ENCODE assay signal across 10 mouse cellular contexts in genomic region chr15:101374879-101375278, GRCm38 (mm10). TPM values are rescaled to one million over a fixed set of nuclear protein-coding genes. Genes with fewer than 3 reads are reported as not detected.
A peak's percentile ranks its signal among the peaks of the same experiment; 100 is the strongest.
DNase-seq lines count a peak whose midpoint lies in the region; ATAC-seq and TF ChIP-seq lines count a peak whose summit lies in the region.
"Had no signal": no experiment of that assay in that cellular context is flagged by ENCODE, and none has a peak within 500 bp of the region (broad histone marks: within the 10 kb centered on the region; RNA-seq: fewer than 3 reads in every experiment).

No protein-coding gene starts in this region.

- peak; percentile 51 for DNase-seq in liver
- no peak for DNase-seq in liver, embryonic 11.5 days (ENCODE audit: low spot score)
- peak; percentile 77 for DNase-seq in gastrocnemius, postnatal 25 days
- no peak for DNase-seq in limb, embryonic 10.5 days (ENCODE audit: low spot score)
- no peak for DNase-seq in thymus, adult 2 months
- no peak for DNase-seq in retina, embryonic 14.5 days (ENCODE audit: low spot score)
- DNase-seq in right cerebral cortex, postnatal 14 days = no peak

- TF ChIP-seq POLR2A in myocyte (IDR thresholded peaks at IDR 0.05; ENCODE audit: insufficient read length, low read depth) = no peak
- no peak for TF ChIP-seq POLR2A in thymus, adult 2 months (IDR thresholded peaks at IDR 0.05; ENCODE audit: control insufficient read depth, extremely low read depth, insufficient read depth, low read length, poor library complexity)

- no peaks in the 10 kb centered on the region for H3K27me3 ChIP-seq in liver, embryonic 11.5 days (replicated peaks; ENCODE audit: control insufficient read depth, insufficient read depth, low read length)
- H3K27me3 ChIP-seq in limb, embryonic 10.5 days (ENCODE audit: low read depth, poor library complexity, severe bottlenecking) = peaks cover 14% of the 10 kb centered on the region; the same call in 1 of the 2 replicates
- H3K27me3 ChIP-seq in myocyte (ENCODE audit: control insufficient read depth, insufficient read depth, insufficient read length) = no peaks in the 10 kb centered on the region
- H3K27me3 ChIP-seq in thymus, adult 2 months (ENCODE audit: control insufficient read depth, insufficient read depth, low read length) = no peaks in the 10 kb centered on the region

- no peak overlapping the region for H3K27ac ChIP-seq in liver, embryonic 11.5 days (ENCODE audit: low read depth, low read length)
- peak overlapping the region; percentile 3; the same call in 1 of the 2 replicates for H3K27ac ChIP-seq in limb, embryonic 10.5 days
- H3K27ac ChIP-seq in thymus, adult 2 months (ENCODE audit: control insufficient read depth, insufficient read depth, low read length) = no peak overlapping the region
- H3K27ac ChIP-seq: liver, embryonic 14.5 days had no signal

- H3K9me3 ChIP-seq in liver, embryonic 11.5 days (ENCODE audit: control insufficient read depth, low read length) = no peaks in the 10 kb centered on the region
- no peaks in the 10 kb centered on the region for H3K9me3 ChIP-seq in limb, embryonic 10.5 days (replicated peaks)

- no peaks in the 10 kb centered on the region for H3K79me2 ChIP-seq in myocyte (ENCODE audit: control insufficient read depth, insufficient read depth)

- no peak overlapping the region for H3K4me3 ChIP-seq in liver, embryonic 11.5 days (ENCODE audit: low read depth, low read length)
- no peak overlapping the region for H3K4me3 ChIP-seq in limb, embryonic 10.5 days
- H3K4me3 ChIP-seq in myocyte = no peak overlapping the region
- H3K4me3 ChIP-seq in thymus, adult 2 months (ENCODE audit: control insufficient read depth, insufficient read depth, low read length) = no peak overlapping the region

- H3K9ac ChIP-seq in liver, embryonic 11.5 days (ENCODE audit: low read depth, low read length) = no peak overlapping the region
- H3K9ac ChIP-seq: liver, embryonic 14.5 days had no signal

- 41% methylated on average over 4 of the region's 4 CpGs for WGBS in liver, embryonic 11.5 days
- 49% methylated on average over 4 of the region's 4 CpGs for WGBS in limb, embryonic 10.5 days
- WGBS in thymus, adult 2 months = 12% methylated on average over 4 of the region's 4 CpGs

- no peak overlapping the region for H3K4me2 ChIP-seq in liver, embryonic 11.5 days
- H3K4me2 ChIP-seq in myocyte (ENCODE audit: low read depth) = peak overlapping the region; percentile 35

- no peaks in the 10 kb centered on the region for H3K36me3 ChIP-seq in liver, embryonic 11.5 days (ENCODE audit: control insufficient read depth, insufficient read depth, low read length)
- no peaks in the 10 kb centered on the region for H3K36me3 ChIP-seq in limb, embryonic 10.5 days
- H3K36me3 ChIP-seq in myocyte (ENCODE audit: control insufficient read depth, insufficient read depth) = no peaks in the 10 kb centered on the region
- no peaks in the 10 kb centered on the region for H3K36me3 ChIP-seq in thymus, adult 2 months (ENCODE audit: control insufficient read depth, insufficient read depth, low read length)
- H3K36me3 ChIP-seq: G1E had no signal

- ATAC-seq in liver, embryonic 11.5 days (replicated peaks; ENCODE audit: low FRiP score) = no peak

- no peak for TF ChIP-seq CTCF in thymus, adult 2 months (IDR thresholded peaks at IDR 0.05; ENCODE audit: borderline replicate concordance, control insufficient read depth, extremely low read depth, insufficient read depth, low read length, poor library complexity)

- 0 out of 2 replicates have a peak, but pooled peaks cover 5% of the 10 kb centered on the region for H3K4me1 ChIP-seq in liver, embryonic 11.5 days (replicated peaks; ENCODE audit: control insufficient read depth, insufficient read depth, low read length)
- peaks cover 25% of the 10 kb centered on the region for H3K4me1 ChIP-seq in limb, embryonic 10.5 days
- peaks cover 3% of the 10 kb centered on the region; the same call in 1 of the 2 replicates for H3K4me1 ChIP-seq in thymus, adult 2 months (replicated peaks; ENCODE audit: control insufficient read depth, insufficient read depth, low read length)

- no peak overlapping the region for H3ac ChIP-seq in myocyte (ENCODE audit: control insufficient read depth, insufficient read length)

TF ChIP-seq in myocyte, 11 proteins besides CTCF, POLR2A, EP300 and RAD21:
- TF ChIP-seq CEBPB (IDR thresholded peaks at IDR 0.05; ENCODE audit: insufficient read depth, poor library complexity, severe bottlenecking) (peak; percentile 91), MYOG (IDR thresholded peaks at IDR 0.05; ENCODE audit: control insufficient read depth in 1 of 3, insufficient read depth in 1 of 3, insufficient read length in 2 of 3, low read depth in 2 of 3) (no peak)

RNA-seq across cellular contexts. Expression of gene Krt80, which starts 4.9 kb away (rescaled TPM):
- polyA plus RNA-seq in liver, embryonic 11.5 days (2014; fragmentation: Nextera tagmentation; extraction: Ambion mirVana) = 0.23 TPM in 1 of 2 replicates, not detected in the other
- total RNA-seq in gastrocnemius, postnatal 25 days (2021) = 1 to 10 TPM; 1.6 to 1.9 TPM
- polyA plus RNA-seq in limb, embryonic 10.5 days (2016; fragmentation: Nextera tagmentation; extraction: Ambion mirVana) = 0.09 and 0.23 TPM in 2 replicates
- polyA plus RNA-seq in myocyte (2012; fragmentation: generic; extraction: Trizol) = 7.7 TPM
- 3.1 and 3.8 TPM in 2 replicates for polyA plus RNA-seq in thymus, adult 2 months (2012; rRNA removed)
- polyA plus RNA-seq: G1E had no signal

RNA-seq across cellular contexts. Expression of gene Krt7, which starts 36.0 kb away (rescaled TPM):
- 13.3 and 13.9 TPM in 2 replicates for polyA plus RNA-seq in liver, embryonic 11.5 days (2014; fragmentation: Nextera tagmentation; extraction: Ambion mirVana)
- total RNA-seq in gastrocnemius, postnatal 25 days (2021) = not detected
- 14.2 and 16.9 TPM in 2 replicates for polyA plus RNA-seq in limb, embryonic 10.5 days (2016; fragmentation: Nextera tagmentation; extraction: Ambion mirVana)
- 0.04 TPM for polyA plus RNA-seq in myocyte (2012; fragmentation: generic; extraction: Trizol)
- polyA plus RNA-seq in thymus, adult 2 months (2012; rRNA removed) = 20.8 and 28.3 TPM in 2 replicates

Comparison
In these comparisons a context has a peak if more than half of its experiments do, and no peak if none do; other contexts are left out.
1. DNase-seq: peak in liver (single experiment) and gastrocnemius, postnatal 25 days (single experiment); none in liver, embryonic 11.5 days (single experiment), limb, embryonic 10.5 days (single experiment), thymus, adult 2 months (single experiment), retina, embryonic 14.5 days (single experiment) and right cerebral cortex, postnatal 14 days (single experiment).
2. RNA of gene Krt7, which starts 36.0 kb away (polyA plus RNA-seq): 20.8 to 28.3 TPM in thymus, adult 2 months, 14.2 to 16.9 TPM in limb, embryonic 10.5 days and 13.3 to 13.9 TPM in liver, embryonic 11.5 days; 0.04 TPM in myocyte (single experiment); every median in the first group is over 10 times any median in the second.